Mouse (Mus musculus) heart, adult 2 months (tissue): Measurements from ENCODE around the gene Lingo1. TPM values are rescaled to one million over a fixed set of nuclear protein-coding genes. Genes with fewer than 3 reads are reported as not detected.

ENCODE experiments used
- DNase-seq, 2 experiments: peaks; one replicate each; pipeline ENCODE4 v3.0.0; 2021
- H3K27ac ChIP-seq: fragments of 200-600 bp; 2 replicates; pipeline ENCODE4 v1.8.1; 2022
- H3K27me3 ChIP-seq: fragments of 200-500 bp; 2 replicates; pipeline ENCODE4 v1.6.1; 2012; ENCODE audit warnings: mild to moderate bottlenecking, low read length, inconsistent platforms, mixed read lengths; ENCODE audit not compliant: control insufficient read depth, insufficient read depth
- H3K36me3 ChIP-seq: fragments of 200-500 bp; 2 replicates; pipeline ENCODE4 v1.6.1; 2012; ENCODE audit warnings: low read length, inconsistent platforms; ENCODE audit not compliant: control insufficient read depth, insufficient read depth
- H3K4me1 ChIP-seq: fragments of 200-500 bp; 2 replicates; pipeline ENCODE4 v1.6.1; 2011; ENCODE audit warnings: low read length; ENCODE audit not compliant: control insufficient read depth, insufficient read depth
- H3K4me3 ChIP-seq: fragments of 200-600 bp; 2 replicates; pipeline ENCODE4 v1.8.1; 2022
- H3K79me2 ChIP-seq: fragments of 200-500 bp; replicated peaks from 2 replicates; pipeline ENCODE4 v1.6.1; 2012; ENCODE audit warnings: mild to moderate bottlenecking, inconsistent platforms, low read length, moderate library complexity, mixed read lengths; ENCODE audit not compliant: control insufficient read depth, insufficient read depth
- H3K9ac ChIP-seq: fragments of 200-500 bp; 2 replicates; pipeline ENCODE4 v1.6.1; 2012; ENCODE audit warnings: low read depth, mild to moderate bottlenecking, control low read depth, inconsistent platforms, low read length, mixed read lengths
- CTCF ChIP-seq: fragments of 200-600 bp; IDR thresholded peaks from 2 replicates; pipeline ENCODE4 v1.8.1; 2022; ENCODE audit warnings: antibody characterized with exemption, mild to moderate bottlenecking, moderate library complexity
- EP300 ChIP-seq: fragments of 200-500 bp; IDR thresholded peaks from 2 replicates; pipeline ENCODE4 v1.6.1; 2011; ENCODE audit warnings: low read depth, low read length, control low read depth; ENCODE audit not compliant: insufficient read depth
- POLR2A ChIP-seq: fragments of 200-500 bp; IDR thresholded peaks from 2 replicates; pipeline ENCODE4 v1.6.1; 2011; ENCODE audit warnings: mild to moderate bottlenecking, low read depth, low read length, control low read depth; ENCODE audit not compliant: insufficient read depth
- WGBS: fragments of 180-500 bp; shearing (Covaris S2); methylation state at CpG from one replicate; pipeline ENCODE4 v1.1.7; 2018; 5-methylcytosine and 5-hydroxymethylcytosine counted together
- intact Hi-C: fragments of 180-260 bp; cut with DNase I; formaldehyde crosslinking; loops from one replicate; pipeline ENCODE4 v1.15.1; 2025
- polyA plus RNA-seq: library from polyadenylated mRNA; depleted of rRNA; stranded (reverse); fragments of >200 nt; gene quantifications from 2 replicates; pipeline ENCODE4 v1.2.3, GENCODE M21; 2012
- total RNA-seq, 2 experiments: library from RNA; stranded (reverse); gene quantifications; 2 replicates each; pipeline ENCODE4 v1.2.3; 2021

Lingo1 gene
- total and polyA plus RNA-seq, 3 experiments = 1.2 to 5.5 (median 1.3) TPM

DNA sequence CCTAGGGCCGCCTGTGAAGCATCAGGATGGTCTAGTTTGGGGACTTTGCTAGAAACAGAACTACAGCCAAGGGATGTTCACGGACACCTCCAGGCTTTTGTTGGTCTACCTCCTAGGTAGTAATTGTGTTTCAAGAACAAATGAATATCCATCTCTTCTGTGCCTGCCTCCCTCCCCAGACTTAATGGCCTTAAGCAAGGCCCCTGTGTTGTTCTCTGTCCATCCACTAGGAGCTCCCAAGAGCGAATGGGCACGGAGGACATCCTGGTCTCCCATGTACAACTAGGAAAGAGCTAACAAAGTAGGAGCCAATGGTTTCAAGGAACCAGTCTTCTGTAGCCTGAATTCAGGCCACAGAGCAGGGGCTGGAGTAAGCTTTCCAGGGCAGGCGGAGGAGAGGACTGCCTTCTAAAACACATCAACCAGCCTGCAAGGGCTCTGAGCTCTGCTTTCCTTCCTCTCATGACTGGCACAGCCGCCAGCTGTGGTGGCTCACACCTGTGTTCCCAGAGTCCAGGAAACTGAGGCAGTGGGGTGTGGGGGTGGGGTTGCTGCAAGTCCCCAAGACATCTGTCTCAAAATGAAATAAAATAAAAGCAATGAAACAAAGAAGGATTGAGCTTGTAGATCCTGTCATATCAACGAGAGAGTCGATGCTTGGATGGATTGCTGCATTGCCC lies 157.9 kb downstream of the Lingo1 start:
- 63% methylated on average over 8 of the region's 8 CpGs for WGBS
- Histone ChIP-seq H3K79me2 (no peaks in the 10 kb centered on the region), H3K4me1 (0 out of 2 replicates have a peak, but pooled peaks cover 2% of the 10 kb centered on the region), H3K27me3 (peaks cover 6% of the 10 kb centered on the region; the same call in 1 of the 2 replicates), H3K9ac (no peak overlapping the region), H3K27ac (no peak overlapping the region), H3K36me3 (no peaks in the 10 kb centered on the region), H3K4me3 (no peak overlapping the region)
- peak in 1 of 2 experiments; percentile 32 for DNase-seq
- no peak for TF ChIP-seq POLR2A
- TF ChIP-seq CTCF = peak; percentile 65
- intact Hi-C loops = loop anchor here (5.0 to 10.0 kb wide), 3 partner anchors 224 to 426 kb away; partner anchors contain the start of genes Hmg20a and Peak1

DNA sequence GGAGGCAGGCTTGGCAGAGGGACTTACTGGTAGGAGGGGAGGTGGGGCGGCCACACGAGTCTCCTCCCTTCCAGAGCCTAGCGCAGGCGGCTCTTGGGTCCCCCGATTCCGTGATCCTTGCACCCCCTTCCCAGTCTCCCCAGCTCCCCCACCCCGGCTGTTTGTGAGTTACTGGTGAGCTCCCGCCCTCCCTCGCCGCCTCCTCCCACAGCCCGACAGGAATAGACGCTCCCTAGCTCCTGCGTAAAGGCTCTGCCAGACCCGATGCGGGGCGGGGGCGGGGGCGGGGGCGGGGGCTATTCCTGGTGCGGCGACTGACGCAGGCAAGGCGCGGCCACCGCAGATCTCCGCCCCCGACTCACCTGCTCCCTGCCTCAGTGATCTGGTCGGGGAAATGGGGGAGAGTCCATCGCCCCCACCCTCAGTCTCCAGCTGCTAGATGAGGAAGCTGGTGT lies 158.8 kb downstream of the Lingo1 start:
- Histone ChIP-seq H3K36me3 (no peaks in the 10 kb centered on the region), H3K9ac (no peak overlapping the region), H3K4me3 (no peak overlapping the region), H3K27me3 (peaks cover 6% of the 10 kb centered on the region; the same call in 1 of the 2 replicates), H3K79me2 (no peaks in the 10 kb centered on the region), H3K4me1 (0 out of 2 replicates have a peak, but pooled peaks cover 2% of the 10 kb centered on the region), H3K27ac (no peak overlapping the region)
- 5% methylated on average over 29 of the region's 29 CpGs for WGBS
- TF ChIP-seq EP300 = no peak
- no peak for TF ChIP-seq POLR2A
- no peak for TF ChIP-seq CTCF
- intact Hi-C loops = loop anchor here (5.0 to 10.0 kb wide), 3 partner anchors 223 to 425 kb away; partner anchors contain the start of genes Hmg20a and Peak1
- DNase-seq = peak; percentile 17 to 26

- H3K79me2 ChIP-seq = no peaks in the 10 kb centered on the region
- no peak overlapping the region for H3K4me3 ChIP-seq
- H3K36me3 ChIP-seq = no peaks in the 10 kb centered on the region
- intact Hi-C loops = loop anchor here (1.0 to 10.0 kb wide), 4 partner anchors 161 to 425 kb away; partner anchors contain the start of genes Hmg20a and Peak1
- no peak overlapping the region for H3K27ac ChIP-seq
- H3K4me1 ChIP-seq = 0 out of 2 replicates have a peak, but pooled peaks cover 2% of the 10 kb centered on the region
- DNase-seq = no peak
- TF ChIP-seq POLR2A (no peak), EP300 (no peak), CTCF (no peak)
- H3K27me3 ChIP-seq = peaks cover 6% of the 10 kb centered on the region; the same call in 1 of the 2 replicates
- no peak overlapping the region for H3K9ac ChIP-seq
- 53% methylated on average over 11 of the region's 11 CpGs for WGBS
Measured at GRCm38 (mm10) chr9:56636766-56637402, 159.4 kb downstream of the Lingo1 start.

DNA sequence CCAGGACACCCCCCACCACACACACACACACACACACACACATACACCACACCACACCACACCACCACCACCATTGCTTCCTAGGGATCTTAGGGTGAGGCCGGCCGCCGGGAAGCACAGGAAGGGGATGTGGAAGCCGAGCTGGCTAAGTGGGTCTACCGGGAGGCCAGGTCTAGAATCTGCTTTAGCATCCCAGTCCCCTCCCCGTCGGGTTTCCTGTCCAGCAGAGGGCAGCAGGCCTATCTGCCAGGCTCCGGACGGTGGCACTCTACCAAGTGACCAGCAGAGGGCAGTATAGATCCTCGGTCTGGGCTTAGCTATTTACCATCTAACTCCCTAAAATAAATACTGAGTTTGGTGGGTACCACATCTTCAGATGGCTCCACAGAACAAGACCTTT lies 160.1 kb downstream of the Lingo1 start:
- H3K9ac ChIP-seq = no peak overlapping the region
- H3K79me2 ChIP-seq = no peaks in the 10 kb centered on the region
- no peak overlapping the region for H3K27ac ChIP-seq
- TF ChIP-seq EP300 (0 out of 2 replicates have a peak, but pooled peaks have one; percentile 39), POLR2A (no peak), CTCF (peak; percentile 97; the same call in 1 of the 2 replicates)
- H3K4me1 ChIP-seq = 0 out of 2 replicates have a peak, but pooled peaks cover 2% of the 10 kb centered on the region
- DNase-seq = peak; percentile 81 to 86
- WGBS = 2% methylated on average over 10 of the region's 10 CpGs
- H3K36me3 ChIP-seq = no peaks in the 10 kb centered on the region
- H3K4me3 ChIP-seq = no peak overlapping the region
- intact Hi-C loops = loop anchor here (1.0 to 10.0 kb wide), 4 partner anchors 162 to 424 kb away; partner anchors contain the start of genes Hmg20a and Peak1
- H3K27me3 ChIP-seq = peaks cover 6% of the 10 kb centered on the region; the same call in 1 of the 2 replicates

DNA sequence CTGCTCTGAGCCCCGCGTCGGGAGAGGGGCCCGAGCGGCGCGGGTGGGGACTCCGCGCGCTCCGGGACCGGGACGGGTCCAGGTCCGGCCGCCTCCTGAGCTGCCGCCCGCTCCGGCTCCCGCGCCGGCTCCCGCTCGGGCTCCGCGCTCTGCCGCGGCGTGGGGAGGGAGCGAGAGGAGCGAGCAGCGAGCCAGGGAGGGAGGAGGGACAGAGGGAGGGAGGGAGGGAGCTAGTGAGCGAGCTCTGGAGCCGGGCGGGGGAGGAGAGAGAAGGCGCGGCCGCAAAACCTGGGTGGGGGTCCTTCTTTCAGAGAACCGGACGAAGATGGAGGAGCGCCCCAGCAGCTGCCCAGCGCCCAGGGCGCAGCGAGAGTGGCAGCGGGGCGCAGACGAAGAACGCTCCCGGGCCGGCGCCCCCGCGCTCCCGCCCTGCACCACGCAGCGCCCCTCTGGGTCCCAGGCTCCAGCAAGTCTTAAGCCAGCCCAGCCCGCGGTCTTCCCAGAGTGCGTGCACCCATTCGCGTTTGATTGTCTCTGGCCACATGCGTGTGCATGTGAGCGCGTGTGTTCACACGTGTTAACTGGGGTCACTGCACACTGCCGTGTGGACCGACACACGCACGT lies 160.7 kb downstream of the Lingo1 start:
- WGBS = under 1% methylated on average over 53 of the region's 68 CpGs
- Histone ChIP-seq H3K9ac (peak overlapping the region; percentile 70), H3K4me1 (0 out of 2 replicates have a peak, but pooled peaks cover 2% of the 10 kb centered on the region), H3K27ac (no peak overlapping the region), H3K27me3 (peaks cover 6% of the 10 kb centered on the region; the same call in 1 of the 2 replicates), H3K36me3 (no peaks in the 10 kb centered on the region), H3K79me2 (no peaks in the 10 kb centered on the region), H3K4me3 (peak overlapping the region; percentile 64)
- TF ChIP-seq EP300 = no peak
- TF ChIP-seq POLR2A = no peak
- no peak for TF ChIP-seq CTCF
- DNase-seq = peak in 1 of 2 experiments; percentile 64
- intact Hi-C loops = loop anchor here (1.0 to 10.0 kb wide), 4 partner anchors 163 to 423 kb away; partner anchors contain the start of genes Hmg20a and Peak1
